Mouse (Mus musculus) retina, embryonic 14.5 days (tissue): ENCODE measurements around the gene Ppp1cc.
A peak's percentile ranks its signal among the peaks of the same experiment; 100 is the strongest.

Experiments used
- DNase-seq: peaks from one replicate; pipeline ENCODE4 v3.0.0-alpha.2; 2015; ENCODE audit warnings: low spot score

Ppp1cc gene

GRCm38 (mm10) chr5:122157827-122158381, at the start of gene Ppp1cc:
Gene Ppp1cc (plus strand): TSS chr5:122158278.
- peak; percentile 97 for DNase-seq

DNA sequence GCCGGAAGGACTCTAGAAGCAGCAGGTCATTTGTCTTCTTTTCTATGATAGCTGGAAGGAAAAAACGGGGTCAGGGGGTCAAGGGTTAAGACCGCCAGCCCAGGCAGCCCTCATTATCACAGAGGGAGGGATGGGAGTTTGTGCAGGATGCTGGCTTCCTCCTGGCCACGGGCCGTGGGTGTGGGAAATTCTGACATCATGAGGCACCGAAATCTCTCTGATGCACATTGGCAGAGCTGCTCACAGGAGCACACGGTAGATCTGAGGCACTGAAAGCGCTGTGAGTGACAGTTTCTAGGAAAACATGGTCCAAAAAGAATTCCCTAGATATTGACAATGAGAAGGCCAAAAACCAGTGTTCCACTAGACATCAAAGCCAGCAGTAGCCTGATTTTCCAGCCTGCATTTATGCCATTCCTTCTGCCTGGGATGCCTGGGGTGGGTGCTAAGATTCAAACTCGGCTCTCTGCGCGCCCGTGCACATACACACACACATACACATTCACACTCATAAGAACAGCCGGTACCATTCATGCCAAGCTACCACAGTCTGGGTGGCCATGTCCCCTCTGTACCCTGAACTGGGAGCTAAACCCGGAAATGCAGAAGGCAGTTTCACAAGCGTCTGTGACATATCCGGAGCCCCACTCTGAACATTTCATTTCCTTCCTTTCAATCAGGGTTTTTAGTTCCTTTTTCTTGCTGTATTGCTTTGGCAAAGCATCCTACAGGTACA, 48.6 kb upstream of the Ppp1cc start:
- no peak for DNase-seq

DNA sequence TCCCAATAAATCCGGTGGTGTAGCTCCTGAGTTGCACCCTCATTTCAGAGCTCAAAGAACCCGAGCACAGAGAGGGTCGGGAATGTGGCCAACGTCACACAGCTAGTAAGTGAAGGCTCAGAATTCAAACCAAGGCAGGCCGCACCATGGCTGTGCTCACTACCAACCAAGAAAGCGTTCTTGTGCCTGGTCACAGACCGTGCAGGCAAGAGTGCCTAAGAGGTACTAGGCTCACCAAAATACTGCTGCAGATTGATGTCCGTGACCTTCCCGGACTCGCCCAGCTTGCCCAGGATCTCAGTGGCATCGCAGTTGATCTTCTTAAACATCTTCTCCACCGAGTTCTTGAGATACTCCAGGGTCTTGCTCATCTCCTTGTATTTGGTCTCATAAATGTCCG, 47.5 kb upstream of the Ppp1cc start:
- DNase-seq, result no peak

DNA sequence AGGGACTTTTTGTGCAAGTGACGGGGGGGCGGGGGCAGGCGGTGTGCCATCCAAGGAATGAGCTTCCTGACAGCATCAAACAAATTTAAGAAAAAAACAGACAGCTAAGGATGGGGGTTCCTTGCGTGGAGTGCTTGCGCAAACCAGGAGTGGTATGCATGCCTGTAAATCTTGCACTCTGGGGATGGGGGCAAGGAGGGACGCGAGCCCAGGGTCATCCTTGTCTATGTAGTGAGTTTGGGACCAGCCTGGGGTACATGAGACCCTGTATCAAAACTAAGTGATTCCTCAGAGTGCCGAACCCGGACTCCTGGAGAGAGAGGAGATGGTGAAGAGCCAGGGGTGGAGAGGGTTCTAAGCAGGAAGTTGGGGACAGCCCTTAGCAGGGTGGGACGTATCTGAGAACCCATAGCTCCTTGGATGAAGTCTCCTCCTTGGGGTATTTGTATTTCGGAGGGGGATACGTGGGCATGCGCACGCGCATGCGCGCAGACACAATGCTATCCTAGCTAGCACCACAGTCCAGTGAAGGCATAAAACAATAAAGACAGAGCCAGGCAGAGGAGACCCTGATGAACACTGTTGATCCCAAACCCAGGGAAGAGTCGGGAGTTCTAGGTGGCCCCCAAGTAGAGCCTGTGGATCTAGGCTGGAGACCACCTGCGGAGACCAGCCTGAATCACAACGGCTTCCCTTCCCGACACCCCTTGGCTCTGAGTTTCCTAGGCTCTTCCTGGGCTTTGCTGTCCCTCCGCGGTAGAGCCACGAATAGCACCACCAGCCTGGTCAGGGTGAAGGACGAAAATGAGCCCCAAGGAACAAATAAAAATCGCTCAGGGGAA, 46.8 kb upstream of the Ppp1cc start:
- DNase-seq, result no peak

GRCm38 (mm10) chr5:122111933-122112248, 46.2 kb upstream of the Ppp1cc start:
- DNase-seq, result no peak

GRCm38 (mm10) chr5:122113450-122113849, 44.6 kb upstream of the Ppp1cc start:
- no peak for DNase-seq

DNA sequence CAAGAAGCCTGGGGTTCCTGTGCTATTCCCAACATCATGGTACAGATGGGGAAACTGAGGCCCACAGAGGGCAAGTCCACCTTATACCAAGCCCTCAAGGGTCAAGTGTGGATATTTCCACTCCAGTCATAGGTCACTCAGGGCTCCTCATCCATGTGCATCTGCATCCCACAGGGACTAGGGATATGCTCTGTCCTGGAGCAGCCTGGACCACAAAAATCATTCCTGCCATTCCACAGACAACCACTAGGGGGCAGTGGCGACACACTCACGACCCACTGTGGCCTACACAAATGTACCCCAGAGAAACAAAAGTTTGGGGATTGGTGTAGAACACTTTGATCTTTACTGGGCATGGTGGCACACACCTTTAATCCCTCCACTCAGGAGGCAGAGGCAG, 43.9 kb upstream of the Ppp1cc start:
- DNase-seq, result peak; percentile 81

- DNase-seq, result no peak
These were observed 42.8 kb upstream of the Ppp1cc start for GRCm38 (mm10) chr5:122115266-122115763.

DNA sequence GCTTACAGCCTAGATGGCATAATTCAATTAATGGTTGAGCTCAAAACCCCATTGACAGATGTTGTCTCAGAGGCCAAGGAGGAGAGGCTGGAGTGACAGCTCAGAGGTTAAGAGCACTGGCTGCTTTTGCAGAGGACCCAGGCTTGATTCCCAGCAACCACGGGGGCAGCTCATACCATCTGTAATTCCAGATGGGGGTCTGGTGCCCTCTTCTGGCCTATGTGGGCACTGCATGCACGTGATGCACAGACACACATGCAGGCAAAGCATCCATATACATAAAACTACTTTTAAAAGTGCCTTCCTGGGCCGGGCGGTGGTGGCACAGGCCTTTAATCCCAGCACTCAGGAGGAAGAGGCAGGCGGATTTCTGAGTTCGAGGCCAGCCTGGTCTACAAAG, 41.8 kb upstream of the Ppp1cc start:
- DNase-seq, result no peak

- DNase-seq, result no peak
These were observed 32.8 kb upstream of the Ppp1cc start for GRCm38 (mm10) chr5:122125211-122125760.

DNA sequence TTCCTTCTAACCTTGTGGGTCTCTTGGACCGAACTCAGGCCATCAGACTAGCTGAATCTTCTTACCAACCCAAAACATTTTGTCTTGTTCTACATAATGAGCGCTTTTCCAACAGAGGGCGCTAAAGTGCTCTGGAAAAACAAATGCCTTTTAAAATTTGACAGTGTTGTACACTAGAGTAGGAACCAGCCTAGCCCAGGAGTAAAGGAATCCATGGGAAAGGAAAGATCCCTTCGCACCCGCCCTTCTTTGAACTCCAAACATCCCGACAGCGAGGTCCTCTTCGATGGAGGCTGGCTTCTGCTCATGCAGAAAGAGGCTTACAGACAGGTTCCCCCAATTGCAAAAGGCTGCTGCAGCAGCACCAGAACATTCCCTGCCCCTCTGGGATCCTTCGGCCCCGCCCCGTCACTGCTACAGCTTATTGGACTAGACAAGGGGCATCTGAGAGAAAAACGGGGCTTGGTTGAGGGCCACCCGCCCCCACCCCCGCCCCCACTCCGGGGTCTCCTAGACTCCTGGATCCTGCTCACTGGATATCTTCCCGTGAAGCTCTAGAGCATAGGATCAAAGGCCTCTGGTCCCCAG, 28.9 kb upstream of the Ppp1cc start:
- peak; percentile 89 for DNase-seq

DNA sequence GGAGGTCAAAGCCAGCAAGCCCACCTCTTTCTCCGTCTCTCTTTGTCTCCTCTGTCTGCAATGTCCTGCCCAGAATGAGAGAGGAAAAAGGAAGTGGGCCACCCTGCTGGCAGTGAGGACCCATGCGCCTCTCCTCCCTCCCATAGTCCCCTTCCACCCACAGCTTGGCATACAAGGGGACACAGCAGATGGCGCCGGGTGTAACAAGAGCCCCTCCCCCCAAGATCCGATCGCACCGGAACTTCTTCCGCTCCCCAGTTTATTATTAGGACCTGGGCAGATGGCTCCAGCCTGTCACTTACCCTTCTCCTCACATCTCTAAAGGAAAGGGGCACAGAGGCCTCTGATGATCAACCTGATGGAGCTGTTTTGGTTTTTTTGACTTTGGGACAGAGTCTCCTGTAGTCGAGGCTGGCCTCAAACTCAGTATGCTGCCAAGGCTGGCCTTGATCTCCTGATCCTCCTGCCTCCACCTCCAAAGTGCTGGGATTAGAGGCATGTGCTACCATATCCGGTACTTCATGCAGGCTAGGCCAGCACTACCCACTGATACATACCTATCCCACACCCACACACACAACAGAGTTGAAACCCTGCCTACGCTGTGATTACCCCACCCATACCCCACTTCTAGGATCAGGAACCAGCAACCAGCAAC, 27.6 kb upstream of the Ppp1cc start:
- no peak for DNase-seq

DNA sequence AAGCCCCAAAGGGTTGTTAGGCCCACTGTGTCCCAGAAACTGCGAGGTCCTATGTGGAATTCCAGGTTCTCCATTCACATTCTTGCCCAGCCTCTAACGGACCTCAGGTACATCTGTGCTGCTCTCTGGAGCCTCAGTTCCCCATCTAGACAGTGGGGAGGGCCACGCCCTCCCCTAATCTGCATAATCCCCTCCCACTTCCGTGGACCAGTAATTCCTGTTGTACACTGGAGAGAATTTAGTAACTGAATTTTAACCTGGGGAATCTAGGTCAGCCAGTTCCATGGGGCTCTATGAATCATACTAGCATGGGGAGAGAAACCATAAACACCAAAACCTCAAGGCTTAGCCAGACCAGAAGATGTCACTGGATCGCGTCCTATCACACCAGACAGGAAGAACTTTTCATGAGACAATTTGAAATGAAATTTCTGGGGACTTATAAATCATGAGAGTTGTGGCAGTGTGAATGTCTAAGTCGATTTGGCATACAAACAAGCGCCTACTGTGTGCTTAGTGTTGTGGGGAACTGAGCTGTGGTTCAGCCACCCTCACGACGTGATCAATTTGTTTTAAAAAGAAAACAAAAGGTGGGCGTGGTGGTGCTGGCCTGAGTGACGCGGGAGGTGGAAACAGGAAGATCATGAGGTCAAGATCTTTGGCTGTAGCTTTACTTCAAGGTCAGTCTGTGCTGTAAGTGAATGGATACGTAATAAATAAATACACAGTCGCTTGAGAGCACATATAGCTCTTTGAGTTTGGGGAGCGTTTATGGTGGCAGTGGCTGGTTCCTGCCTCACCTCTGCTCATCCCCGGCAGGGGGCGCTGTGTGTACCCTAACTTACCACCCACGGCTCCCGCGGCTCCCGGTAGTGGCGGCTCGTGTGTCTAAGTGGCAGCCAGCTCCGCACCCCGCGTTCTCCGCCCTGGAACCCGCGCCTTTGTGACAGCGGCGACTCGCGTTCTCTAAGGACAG, 26.7 kb upstream of the Ppp1cc start:
- peak; percentile 89 for DNase-seq

- no peak for DNase-seq
These were observed 25.7 kb upstream of the Ppp1cc start for GRCm38 (mm10) chr5:122132167-122133049.

DNA sequence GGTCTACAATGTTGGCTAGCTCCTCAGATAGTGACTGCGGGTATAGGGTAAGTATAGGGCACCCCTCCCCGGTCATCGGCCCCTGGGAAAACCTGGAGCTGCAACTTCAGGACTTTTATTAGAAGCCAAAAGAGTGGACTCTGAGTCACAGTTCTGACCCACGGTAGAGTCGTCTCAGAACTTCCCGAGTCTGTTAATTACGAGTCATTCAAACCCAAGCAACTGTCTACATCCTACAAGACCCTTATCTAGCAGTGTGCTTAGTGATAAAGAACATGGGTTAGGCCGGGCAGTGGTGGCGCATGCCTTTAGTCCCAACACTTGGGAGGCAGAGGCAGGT, 25.1 kb upstream of the Ppp1cc start:
- DNase-seq, result no peak

DNA sequence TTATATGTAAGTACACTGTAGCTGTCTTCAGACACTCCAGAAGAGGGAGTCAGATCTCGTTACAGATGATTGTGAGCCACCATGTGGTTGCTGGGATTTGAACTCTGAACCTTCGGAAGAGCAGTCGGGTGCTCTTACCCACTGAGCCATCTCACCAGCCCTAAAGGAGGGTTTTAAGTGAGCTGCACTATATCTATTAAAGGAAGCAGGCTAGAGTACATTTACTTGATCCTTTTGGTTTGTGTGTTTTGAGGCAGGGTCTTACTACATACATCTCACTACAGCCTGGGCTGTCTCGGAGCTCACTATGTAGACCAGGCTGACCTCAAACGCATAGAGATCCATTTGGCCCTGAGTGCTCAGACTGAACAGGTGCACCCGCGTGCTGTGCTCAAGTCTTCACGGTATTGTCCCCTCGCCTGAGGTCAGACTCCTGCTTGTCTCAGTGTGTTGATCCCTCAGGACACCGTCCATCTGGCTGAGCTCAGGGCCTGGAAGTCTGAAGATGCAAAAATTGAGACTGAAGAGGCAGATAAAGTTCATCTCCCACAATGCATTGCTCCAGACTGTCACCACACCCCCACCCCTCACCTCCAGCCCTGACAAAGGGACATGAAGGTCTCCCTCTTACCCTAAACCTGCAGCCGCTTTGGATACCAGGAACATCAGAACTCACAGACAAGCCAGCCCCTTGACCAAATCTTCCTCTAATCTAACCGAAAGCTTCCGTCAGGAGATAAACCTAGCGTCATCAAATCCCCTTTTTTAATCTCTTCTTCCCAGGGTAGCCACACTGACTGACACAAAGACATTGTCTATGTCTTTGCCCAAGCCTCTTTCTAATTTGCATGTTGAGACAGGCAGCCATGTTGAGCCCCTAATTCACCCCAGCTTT, 23.4 kb upstream of the Ppp1cc start:
- no peak for DNase-seq

- no peak for DNase-seq
These were observed 22.7 kb upstream of the Ppp1cc start for GRCm38 (mm10) chr5:122135290-122135882.
